Mouse (Mus musculus): Measurements from ENCODE around the gene Tmem132d.

DNA sequence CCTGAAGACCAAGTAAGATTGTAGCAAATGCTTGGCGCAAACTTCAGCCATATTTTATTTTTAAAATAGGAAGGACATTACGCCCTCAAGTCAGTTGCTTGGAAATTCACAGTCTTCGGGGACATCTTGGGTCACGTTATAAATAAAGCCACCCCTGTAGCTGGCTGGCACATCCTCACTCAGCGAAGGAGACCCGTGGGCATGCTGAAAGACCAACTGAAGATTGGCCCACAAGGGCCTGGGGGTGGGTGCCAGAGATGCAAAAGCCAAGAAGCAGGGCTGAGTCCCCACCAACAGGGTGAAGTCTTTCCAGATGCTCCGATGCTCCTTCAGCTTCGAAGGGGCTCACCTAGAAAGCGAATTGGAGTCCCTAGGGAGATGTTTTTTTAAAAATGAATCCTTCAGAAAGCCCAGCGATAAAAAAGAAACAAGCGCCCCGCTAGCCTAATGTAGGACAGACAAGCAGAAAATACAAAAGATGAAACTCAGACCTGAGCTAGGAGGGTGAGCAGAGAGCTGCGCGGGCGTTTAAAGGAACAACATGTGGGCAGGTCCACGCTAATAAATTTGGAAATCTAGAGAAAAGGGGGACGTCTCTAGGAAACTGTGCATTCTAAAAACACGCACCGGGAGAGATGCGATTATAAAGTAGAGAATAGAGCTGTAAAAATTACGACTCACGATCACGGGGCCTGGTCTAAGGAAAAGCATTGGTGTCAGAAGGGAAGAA is 71.8 kb downstream of the Tmem132d start:
- TF ChIP-seq POLR2A (IDR thresholded peaks at IDR 0.05; ENCODE audit: borderline replicate concordance, low read depth, low read length) (no peak), CTCF (IDR thresholded peaks at IDR 0.05; ENCODE audit: low read depth, low read length) (no peak)

All from bone marrow macrophage, adult 2 months (primary cell).